Mouse (Mus musculus) CH12.LX (cell line): Measurements from ENCODE around the gene Fam221b.

ENCODE experiments used
- EP300 ChIP-seq: IDR thresholded peaks from 2 replicates; pipeline ENCODE4 v1.6.1; 2011; ENCODE audit warnings: low read length, improper control_type of control experiment
- ETS1 ChIP-seq: conservative IDR thresholded peaks from 2 replicates; pipeline ENCODE4 v1.6.1; 2012; ENCODE audit warnings: low read depth, mild to moderate bottlenecking, inconsistent platforms, low read length, improper control_type of control experiment, moderate library complexity
- GABPA ChIP-seq: IDR thresholded peaks from 2 replicates; pipeline ENCODE4 v1.6.1; 2012; ENCODE audit warnings: low read depth, low read length, improper control_type of control experiment, inconsistent platforms; ENCODE audit not compliant: insufficient replicate concordance
- KAT2A ChIP-seq: IDR thresholded peaks from 2 replicates; pipeline ENCODE4 v1.6.1; 2012; ENCODE audit warnings: low read length, improper control_type of control experiment, inconsistent platforms; ENCODE audit not compliant: insufficient replicate concordance
- NELFE ChIP-seq: IDR thresholded peaks from 2 replicates; pipeline ENCODE4 v1.6.1; 2011; ENCODE audit warnings: low read depth, low read length, improper control_type of control experiment
- POLR2A ChIP-seq: IDR thresholded peaks from 2 replicates; pipeline ENCODE4 v1.6.1; 2011; ENCODE audit warnings: low read depth, mild to moderate bottlenecking, improper control_type of control experiment, low read length

DNA sequence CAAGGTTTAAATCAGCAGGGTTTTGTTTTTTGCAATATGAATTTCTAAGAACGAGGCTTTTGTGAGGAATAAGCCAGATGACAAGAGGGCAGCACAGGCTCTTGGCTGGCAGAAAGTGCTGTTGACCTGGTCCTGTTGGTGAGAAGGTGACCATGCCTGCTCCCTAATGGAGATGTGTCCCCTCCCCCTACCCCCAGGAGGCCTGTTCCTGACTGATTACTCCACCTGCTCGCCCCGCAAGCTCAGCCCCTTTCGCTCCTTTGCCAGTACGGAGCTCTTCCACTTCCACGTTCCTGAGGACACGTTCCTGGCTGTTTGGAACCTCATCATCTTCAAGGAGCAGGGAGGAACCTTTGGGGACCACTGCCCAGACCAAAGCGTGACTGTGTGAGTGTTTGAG, 4.8 kb upstream of the Fam221b start:
- no peak for TF ChIP-seq EP300
- no peak for TF ChIP-seq ETS1
- TF ChIP-seq NELFE: no peak
- TF ChIP-seq POLR2A: no peak
- TF ChIP-seq GABPA: no peak
- no peak for TF ChIP-seq KAT2A
